Mouse (Mus musculus) testis, adult 2 months (tissue): ENCODE data around the gene 1810010D01Rik.

Experiments
- CTCF ChIP-seq: fragments of 200-500 bp; IDR thresholded peaks from 2 replicates; pipeline ENCODE4 v1.5.1; 2012; ENCODE audit warnings: low read depth, mild to moderate bottlenecking, inconsistent platforms, low read length, moderate library complexity; ENCODE audit not compliant: control insufficient read depth, insufficient read depth, insufficient replicate concordance
- POLR2A ChIP-seq: fragments of 200-500 bp; IDR thresholded peaks from 2 replicates; pipeline ENCODE4 v1.6.1; 2012; ENCODE audit warnings: low read depth, mild to moderate bottlenecking, inconsistent platforms, low read length, moderate library complexity; ENCODE audit not compliant: control insufficient read depth

GRCm38 (mm10) chr7:145221346-145221745, 13.4 kb upstream of the 1810010D01Rik start:
- TF ChIP-seq POLR2A, result no peak
- TF ChIP-seq CTCF, result no peak
